Mouse (Mus musculus): ENCODE results near the gene Nupr1. TPM values are rescaled to one million over a fixed set of nuclear protein-coding genes. Genes with fewer than 3 reads are reported as not detected.
"Not testable (repeated sequence)": the region's sequence is repeated elsewhere in the genome, so short reads cannot be mapped to it uniquely, and the experiment has no call there.

The Nupr1 gene
- total RNA-seq, 4 experiments from 2014 or later = 10.4 to 15.3 (median 13.2) TPM

- no peak for DNase-seq (ENCODE audit: low spot score in 2 of 2)
These were observed 13.7 kb upstream of the Nupr1 start for GRCm38 (mm10) chr7:126644345-126644744.

- not testable (repeated sequence) for DNase-seq (ENCODE audit: low spot score in 2 of 2)
These were observed 12.6 kb upstream of the Nupr1 start for GRCm38 (mm10) chr7:126643244-126643617.

DNA sequence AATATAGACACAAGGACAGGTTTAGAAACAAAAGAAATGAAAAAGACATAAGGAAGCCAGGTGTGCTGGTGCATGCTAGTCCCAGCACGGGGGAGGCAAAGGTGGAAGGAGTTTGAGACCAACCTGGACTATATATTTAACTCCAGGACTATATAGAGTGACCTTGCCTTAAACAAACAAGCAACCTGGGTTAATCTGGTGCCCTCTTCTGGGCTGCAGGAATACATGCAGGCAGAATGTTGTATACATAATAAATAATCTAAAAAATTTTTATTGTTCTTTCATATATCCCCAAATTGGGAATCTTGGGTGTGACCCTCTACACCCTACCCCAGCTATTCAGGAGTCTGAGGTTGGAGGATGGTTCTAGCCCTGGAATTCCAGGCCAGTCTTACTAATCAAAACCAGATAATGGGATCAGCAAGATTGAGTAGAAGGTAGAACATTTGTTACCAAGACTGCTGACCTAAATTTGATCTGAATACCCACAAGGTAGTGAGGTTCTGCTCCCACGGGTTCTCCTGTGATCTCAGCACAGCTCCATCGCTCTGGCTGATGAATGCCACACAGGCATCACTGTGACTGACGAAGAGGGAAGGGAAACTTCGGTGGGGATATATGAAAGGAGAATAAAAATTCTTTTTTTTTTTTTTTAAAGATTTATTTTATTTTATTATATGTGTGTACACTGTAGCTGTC lies 12.0 kb upstream of the Nupr1 start:
- no peak for DNase-seq (ENCODE audit: low spot score in 2 of 2)

GRCm38 (mm10) chr7:126636733-126637520 lies 6.3 kb upstream of the Nupr1 start:
- DNase-seq (ENCODE audit: low spot score in 2 of 2) = no peak

DNA sequence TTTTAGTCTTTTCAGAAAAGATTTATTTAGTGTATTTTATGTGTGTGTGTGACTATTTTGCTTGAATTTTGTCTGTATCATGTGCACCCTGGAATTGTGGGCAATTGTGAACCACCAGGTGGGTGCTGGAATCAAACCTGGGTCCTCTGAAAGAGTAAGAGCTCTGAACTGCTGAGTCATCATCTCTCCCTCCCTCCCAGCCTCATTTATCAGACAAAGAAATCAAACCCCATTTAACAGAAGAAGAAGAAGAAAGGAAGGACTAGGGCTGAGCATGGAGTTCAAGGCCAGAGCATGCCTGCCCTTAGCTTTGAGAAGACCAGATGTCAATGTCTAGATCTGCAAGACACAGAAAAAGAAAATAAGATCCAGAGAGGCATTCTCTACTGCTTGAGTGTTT lies 4.7 kb upstream of the Nupr1 start:
- no peak for DNase-seq (ENCODE audit: low spot score in 2 of 2)

DNA sequence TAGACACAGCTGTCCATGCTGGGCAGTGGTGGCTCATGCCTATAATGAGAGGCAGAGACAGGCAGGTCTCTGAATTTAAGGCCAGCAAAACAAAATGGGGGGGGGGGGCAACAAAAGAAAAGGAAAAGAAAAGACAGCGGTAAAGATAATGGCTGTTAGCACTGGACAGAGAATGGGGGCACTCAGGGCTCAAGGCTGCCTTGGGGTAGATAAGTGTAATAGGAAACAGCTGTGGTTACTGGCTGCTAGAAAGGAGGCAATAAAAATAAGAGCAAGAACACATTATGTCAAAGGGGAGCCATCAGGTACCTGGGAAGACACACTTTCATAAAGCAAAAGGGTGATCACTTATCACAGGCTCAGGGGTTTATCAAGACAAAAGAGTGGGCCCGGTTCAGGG lies 1.8 kb upstream of the Nupr1 start:
- no peak for DNase-seq (ENCODE audit: low spot score in 2 of 2)

GRCm38 (mm10) chr7:126629915-126630314 lies 746 bp downstream of the Nupr1 start:
- no peak for DNase-seq (ENCODE audit: low spot score in 2 of 2)

DNA sequence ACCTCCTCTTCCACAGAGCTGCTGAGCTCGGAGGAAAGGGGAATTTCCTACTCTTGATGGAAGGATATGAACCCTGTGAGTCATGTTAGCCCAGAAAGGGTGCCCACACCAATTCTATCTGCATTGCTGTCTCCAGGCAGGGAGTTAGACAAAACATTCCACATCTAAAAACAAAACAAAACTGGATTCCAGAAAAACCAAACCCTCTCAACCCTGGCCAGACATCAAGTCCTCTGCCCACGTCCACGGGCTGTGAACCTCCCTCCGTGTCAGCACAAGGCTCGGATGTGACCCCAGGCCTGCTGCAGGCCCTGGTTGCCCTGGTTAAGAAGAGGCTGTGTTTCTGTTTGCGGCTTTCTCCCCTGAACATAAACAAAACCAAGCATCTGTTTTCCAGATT lies 2.5 kb downstream of the Nupr1 start:
- no peak for DNase-seq (ENCODE audit: low spot score in 2 of 2)

- no peak for DNase-seq (ENCODE audit: low spot score in 2 of 2)
These were observed 4.7 kb downstream of the Nupr1 start for GRCm38 (mm10) chr7:126625807-126626600.

- DNase-seq (ENCODE audit: low spot score in 2 of 2) = peak; percentile 15 to 25
These were observed 5.3 kb downstream of the Nupr1 start for GRCm38 (mm10) chr7:126625369-126625768.

DNA sequence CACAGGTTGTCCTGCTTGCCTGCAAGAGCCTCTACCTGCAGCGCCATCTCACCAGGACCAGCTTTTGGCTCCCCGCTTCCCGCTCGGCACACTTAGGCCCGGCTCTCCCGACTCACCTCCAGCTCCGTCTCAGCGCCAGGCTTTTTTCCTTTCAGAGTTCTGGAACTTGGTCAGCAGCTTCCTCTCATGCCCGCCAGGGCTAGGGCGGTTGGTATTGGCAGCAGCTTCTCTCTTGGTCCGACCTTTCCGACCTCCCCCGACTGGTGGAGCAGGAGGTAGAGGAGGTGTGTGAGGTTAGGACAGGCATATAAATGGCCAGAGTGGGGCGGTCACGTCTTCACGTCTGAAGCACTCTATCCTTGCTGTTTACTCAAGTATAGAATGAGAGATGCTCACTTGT lies 5.9 kb downstream of the Nupr1 start:
- DNase-seq (ENCODE audit: low spot score in 2 of 2) = no peak

DNA sequence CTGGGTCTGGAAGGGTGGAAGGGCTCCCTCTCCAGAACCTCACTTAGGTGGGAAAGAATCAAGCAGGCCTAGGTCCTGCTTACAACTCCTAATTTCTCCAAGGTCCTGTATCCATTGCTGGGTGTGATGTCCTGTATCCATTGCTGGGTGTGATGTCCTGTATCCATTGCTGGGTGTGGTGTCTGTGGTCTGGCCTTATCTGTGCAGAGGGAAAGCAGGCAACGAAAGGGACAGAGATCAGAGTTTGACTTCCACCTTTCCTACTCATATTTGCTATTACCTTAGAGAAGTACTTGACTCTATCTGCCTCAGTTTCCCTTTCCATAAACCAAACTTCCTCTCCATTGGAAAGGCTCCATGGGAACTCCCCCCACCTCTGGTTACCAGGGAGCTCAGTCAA lies 7.3 kb downstream of the Nupr1 start:
- DNase-seq (ENCODE audit: low spot score in 2 of 2) = no peak

DNA sequence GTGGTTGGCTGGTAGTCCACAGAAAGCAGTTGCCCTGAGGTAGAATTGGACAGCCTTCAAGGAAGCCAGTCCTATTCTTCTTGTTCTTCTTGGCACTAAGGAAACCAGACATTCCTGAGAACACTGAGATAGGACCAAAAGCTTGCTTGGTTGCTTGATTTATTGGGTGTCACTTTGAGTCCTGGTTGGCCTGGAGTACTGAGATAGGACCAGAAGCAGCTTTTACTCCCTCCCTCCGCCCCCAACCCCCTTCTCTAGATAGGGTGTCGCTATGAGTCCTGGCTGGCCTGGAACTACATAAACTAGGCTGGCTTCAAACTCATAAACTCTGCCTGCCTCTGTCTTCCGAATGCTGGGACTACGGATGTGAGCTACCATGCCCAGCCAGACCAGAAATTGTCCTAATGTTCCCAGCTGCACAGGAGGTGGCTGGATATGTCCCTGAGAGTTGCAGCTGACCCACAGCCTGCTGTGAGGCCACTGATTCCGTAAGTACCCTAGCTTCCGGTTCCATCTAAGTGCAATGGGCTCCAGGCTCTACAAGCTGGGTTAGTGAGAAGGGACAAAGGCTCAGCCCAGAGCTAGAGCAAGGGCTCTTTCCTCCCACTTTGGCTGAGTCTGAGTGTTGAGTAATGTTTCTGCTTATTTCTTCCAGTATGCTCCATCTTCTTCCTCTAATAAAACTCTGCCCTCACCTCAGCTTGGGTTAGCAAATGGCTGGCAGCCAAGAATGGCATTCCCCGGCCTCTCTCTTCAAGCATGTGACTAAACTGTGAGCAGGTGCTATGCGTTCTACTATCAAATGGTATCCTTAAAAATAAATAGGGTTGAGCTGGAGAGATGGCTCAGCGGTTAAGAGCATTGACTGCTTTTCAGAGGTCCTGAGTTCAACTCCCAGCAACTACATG lies 9.0 kb downstream of the Nupr1 start:
- no peak for DNase-seq (ENCODE audit: low spot score in 2 of 2)

DNA sequence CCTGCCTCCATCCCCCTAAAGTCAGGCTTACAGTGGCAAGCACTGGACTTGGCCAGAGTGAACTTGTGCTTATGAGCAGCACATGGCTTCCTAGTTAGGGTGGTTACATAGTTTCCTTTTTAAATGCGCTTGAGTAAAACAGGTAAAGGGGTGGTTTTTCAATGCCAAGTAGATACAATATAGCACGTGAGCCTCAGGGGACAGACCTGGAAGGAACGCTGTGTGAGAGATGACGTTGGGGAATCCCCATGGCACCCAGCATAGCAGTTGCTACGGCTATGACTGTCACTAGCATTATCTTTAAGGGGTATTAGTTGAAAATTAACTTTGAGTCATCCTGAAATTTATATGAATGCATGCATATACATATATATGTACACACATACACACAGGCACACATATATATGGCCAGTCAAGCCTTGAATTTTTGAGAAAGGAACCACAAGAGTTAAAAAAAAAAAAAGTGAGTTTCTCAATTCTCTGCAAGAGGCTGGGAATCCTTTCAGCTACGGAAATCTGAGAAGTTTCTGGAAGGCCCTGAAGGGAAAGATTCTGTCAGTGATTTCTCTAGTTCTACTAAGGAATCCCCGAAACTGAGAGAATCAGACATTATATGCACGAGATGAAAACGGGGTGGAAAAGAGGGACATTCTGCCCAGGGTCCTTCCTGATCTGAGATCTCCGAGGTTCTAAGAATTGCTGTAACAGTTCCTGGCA lies 10.9 kb downstream of the Nupr1 start:
- DNase-seq (ENCODE audit: low spot score in 2 of 2) = no peak

GRCm38 (mm10) chr7:126616707-126617106 lies 14.0 kb downstream of the Nupr1 start:
- DNase-seq (ENCODE audit: low spot score in 2 of 2) = no peak

DNA sequence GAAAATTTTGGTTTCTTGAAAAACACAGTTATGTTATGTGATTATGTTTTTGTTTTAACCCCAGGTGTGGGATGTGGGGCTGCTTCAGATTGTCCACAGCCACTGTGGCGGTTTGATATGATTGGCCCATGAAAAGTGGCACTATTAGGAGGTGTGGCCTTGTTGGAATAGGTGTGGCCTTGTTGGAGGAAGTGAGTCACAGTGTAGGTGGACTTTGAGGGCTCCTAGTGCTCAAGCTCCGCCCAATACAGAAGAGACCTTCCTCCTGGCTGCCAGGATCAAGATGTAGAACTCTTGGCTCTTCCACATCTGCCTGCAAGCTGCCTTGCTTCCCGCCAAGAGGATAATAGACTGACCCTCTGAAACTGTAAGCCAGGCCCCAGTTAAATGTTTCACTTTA lies 17.9 kb downstream of the Nupr1 start:
- DNase-seq (ENCODE audit: low spot score in 2 of 2) = no peak

DNA sequence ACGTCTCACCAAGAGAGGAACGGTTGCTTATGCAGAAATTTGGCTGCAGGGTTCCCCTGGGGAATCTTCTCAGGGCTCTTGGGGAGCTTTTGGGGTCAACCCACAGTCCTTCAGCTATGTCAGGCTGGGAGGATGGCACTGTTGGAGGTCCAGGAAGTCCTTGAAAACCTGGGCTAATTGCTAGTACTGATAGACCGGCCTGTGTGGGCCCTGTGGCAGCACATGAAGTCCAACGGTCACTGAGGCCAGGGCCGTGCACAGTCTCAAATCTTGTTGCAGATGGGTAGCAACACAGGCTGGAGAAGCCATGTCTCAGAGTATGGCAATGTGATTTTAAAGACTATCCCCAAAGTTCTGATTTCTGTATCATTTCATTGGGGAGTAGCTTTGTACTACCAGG lies 22.9 kb downstream of the Nupr1 start:
- DNase-seq (ENCODE audit: low spot score in 2 of 2) = no peak

- no peak for DNase-seq (ENCODE audit: low spot score in 2 of 2)
These were observed 23.6 kb downstream of the Nupr1 start for GRCm38 (mm10) chr7:126607064-126607463.

DNA sequence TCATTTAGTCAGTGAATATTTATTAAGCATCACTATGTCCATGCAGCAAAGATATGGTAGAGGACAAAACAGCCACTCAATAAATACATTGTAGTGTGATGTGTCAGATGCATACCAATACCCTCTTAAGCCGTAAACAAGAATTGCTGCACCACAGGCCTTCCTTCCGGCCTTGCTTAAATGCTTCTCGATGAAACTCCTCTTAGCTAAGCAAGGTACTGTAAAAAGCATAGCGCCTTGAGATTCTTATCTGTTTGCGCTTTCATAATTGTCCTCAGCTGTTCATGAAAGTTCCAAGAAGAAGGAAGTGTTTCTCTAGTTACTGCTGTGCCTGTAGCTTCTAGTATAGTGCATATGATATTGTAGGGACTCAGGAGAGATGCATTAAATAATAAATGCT lies 24.1 kb downstream of the Nupr1 start:
- no peak for DNase-seq (ENCODE audit: low spot score in 2 of 2)

- DNase-seq (ENCODE audit: low spot score in 2 of 2) = no peak
These were observed 28.0 kb downstream of the Nupr1 start for GRCm38 (mm10) chr7:126602650-126603049.

DNA sequence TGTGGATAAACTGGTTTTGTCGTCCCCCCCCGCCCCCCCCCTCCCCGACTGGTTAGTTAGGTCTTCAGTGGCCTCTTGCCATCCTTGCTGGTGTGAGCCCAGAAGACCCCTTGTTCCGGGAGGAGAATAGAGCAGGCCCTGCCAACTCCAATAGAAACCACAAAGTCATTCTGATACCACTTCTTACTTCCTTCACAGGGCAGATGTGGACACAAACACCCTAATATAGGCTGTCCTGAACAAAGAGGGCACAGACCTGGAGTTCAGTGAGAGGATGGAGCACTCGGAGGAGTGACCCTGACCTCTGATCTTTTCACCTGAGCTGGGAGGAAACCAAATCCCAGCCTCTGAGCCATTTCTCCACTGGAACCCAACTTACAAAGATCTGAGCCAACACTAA lies 28.8 kb downstream of the Nupr1 start:
- DNase-seq (ENCODE audit: low spot score in 2 of 2) = no peak

Measured in layer of hippocampus, adult 8-10 months (tissue).